Mouse (Mus musculus) urinary bladder, postnatal 14 days (tissue): ENCODE results near the gene Desi1.

Experiments
- DNase-seq: peaks from one replicate; pipeline ENCODE4 v3.0.0; 2021; ENCODE audit warnings: low spot score

Gene Desi1

DNA sequence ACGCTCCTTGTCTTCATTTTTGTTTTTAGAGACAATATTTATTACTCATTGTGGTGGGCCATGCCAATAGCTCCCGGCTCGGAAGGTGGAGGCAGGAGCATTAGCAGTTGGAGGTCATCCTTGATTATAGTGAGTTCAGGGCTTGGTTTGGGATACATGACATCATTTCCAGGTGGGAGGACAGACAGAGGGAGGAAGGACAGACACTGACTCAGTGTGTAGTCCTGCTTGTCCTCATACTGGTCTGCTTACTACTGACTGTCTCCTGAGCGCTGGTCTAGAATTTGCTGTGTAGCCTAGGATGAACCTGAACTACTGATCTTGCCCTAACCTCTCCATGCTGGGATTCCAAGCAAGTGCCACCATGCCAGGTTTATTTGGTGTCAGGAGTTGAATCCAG lies at the start of gene Desi1:
Gene Desi1, minus strand, starts transcription at position 101 of the 400 bp plus-strand sequence.
- no peak for DNase-seq

DNA sequence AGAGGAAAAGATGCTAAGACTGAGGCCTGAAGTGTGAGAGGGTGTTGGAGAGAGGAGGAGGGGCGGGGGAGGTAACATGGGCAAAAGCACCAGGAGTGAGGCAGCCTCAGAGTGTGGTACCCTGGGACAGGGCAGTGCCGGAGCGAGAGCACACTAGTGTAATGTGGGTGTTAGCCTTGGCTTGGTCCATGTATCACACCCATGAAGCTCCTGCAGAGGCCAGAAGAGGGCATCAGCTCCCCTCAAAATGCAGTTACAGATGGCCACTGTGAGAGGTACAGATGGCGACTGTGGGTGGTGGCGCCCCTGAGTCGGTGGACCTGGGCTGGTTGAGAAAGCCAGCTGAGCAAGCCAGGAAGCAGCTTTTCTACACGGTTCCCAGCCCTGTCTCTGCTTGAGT lies 47.5 kb upstream of the Desi1 start:
- no peak for DNase-seq

DNA sequence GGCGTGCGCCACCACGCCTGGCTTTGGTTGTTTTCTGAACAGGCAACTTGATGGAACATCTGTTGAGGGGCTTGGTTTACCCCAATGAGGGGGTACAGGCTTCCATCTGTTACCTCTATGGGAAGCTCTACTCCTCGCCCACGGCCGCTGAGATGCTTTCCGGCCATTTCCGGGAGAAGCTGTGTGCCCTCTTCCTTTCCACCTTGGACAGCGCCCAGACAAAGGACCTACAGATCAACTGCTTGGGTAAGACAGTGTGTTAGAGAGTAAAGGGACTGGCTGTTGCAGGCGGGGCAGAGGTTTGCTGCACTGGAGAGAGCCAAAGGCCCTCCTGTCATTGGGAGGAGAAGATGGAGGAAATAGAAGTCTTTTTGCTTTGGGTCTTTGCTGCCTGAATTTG lies 46.2 kb upstream of the Desi1 start:
- no peak for DNase-seq

DNA sequence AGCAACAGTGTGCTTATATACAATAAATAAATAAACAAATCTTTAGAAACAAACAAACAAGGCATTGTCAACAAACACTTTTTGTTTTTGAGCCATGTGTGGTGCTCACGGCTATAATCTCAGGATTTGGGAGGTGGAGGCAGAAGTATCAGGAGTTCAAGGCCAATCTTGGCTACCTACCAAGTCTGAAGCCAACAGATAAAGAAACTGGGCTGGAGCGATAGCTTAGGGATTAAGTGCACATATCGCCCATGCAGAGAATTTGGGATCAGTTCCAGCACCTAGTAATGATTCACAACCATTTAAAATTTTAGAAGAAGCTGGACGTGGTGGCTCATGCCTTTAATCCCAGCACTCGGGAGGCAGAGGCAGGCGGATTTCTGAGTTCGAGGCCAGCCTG lies 39.8 kb upstream of the Desi1 start:
- DNase-seq = no peak

DNA sequence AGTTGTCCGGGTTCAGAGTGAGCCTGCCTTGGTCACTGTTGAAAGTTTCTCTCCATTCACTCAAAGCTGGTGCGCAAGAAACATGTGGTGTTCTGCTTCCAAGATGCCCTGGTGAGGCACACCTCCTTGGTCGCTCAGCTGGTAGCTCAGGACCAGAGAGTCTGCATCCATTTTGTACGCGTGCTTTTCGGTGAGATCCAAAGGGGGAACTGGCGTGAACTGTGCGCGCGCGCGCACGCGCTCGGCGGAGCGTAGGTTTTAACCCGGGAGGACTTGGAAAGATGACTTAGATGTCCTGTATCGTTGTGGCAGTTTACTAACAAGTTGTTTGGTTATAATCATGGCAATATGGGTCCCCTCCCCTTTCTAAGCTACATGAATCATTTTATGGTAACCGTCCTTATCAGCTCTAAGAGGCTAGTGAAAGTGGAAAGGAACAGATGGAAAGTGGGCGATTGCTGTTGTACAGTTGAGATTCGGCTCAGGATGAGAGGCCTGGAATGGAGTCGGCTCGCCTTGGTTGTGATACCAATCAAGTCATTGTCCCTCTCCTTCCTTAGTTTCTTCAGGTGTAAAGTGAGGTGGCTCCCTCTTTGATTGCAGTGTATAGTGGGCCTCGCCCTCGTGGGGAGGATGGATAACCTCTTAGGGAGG lies 38.3 kb upstream of the Desi1 start:
- no peak for DNase-seq

DNA sequence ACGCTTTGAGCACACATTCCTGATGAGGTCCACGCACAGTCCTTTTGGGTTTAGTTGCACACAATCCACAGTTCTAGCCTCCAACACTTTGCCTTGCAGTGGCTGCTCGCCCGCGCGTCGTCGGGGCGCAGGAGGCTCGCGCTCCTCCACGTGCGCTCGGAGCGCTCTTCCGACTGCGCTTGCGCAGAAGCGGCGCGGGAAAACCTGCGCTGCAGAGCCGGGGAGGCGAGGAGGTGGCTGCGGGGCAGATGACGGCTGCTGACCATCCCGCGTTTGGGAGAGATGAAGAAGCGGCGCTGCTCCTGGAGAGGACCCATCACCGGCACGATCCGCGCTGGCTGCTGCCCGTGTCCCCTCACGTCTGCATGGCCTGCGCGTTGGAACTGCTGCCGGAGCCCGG lies 36.2 kb upstream of the Desi1 start, which contains the start of gene Mei1:
Gene Mei1, plus strand, starts transcription at position 99 of the 400 bp plus-strand sequence.
- DNase-seq = no peak

DNA sequence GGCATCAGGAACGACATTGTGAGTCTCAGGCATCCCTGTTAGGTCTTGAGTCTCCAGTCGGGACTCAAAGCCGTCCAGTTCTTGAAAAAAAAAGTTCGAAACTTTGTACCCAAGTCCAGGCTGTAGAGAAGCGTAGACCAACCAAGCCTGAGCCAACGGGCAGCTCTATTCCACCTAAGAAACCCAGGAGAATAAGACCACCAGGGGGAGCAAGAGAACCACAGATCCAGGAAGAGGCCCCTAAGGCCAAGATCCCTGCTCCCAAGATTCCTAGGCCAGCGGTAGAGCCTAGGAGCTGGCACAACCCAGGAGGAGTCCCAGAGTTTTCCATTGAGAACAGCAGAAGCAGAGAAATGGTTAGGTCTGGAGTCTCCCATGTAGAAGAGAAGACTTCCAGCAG lies 31.8 kb upstream of the Desi1 start:
- DNase-seq = peak; percentile 74

DNA sequence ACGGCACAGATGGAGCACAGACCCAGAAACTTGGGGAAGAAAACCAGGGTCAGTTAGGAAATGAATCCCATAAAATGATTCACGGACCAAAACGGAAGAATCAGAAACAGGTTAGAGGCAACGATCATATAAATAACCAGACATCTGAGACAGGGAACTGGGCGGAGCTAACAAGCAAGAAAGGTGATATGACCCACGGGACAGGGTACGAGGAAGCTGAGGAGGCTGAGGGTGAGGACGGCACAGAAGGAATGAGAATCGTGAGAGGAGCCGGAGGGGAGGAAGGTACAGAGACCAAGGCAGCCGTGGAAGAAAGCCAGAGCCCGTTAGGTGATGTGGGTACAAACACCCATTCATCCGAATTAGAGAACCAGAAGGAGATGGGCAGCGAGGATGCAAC lies 30.2 kb upstream of the Desi1 start:
- no peak for DNase-seq

DNA sequence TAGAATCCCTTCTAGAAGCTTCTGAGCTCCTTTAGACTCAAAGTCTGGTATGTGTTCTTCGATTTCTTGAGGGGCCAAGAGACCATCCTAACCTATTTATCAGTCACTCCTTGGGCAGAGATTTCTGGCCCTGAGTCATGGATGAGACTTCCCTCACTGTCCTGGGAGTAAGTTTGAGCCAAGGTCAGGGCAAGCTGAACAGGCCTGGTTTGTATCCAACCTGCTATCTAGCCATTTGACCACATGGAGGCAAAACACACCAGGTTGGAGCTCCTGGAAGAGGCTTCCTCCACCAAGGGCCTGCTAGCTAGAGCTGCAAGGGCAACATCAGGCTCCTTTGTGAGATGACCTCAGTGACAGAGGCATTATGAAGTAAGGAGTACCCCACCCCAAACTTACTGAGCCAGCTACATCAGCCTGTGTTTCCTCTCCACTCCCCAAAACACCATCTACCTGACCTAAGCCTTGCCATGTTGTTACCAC lies 25.1 kb upstream of the Desi1 start, which contains the start of gene 4930407I10Rik:
Gene 4930407I10Rik, plus strand, starts transcription at position 433 of the 483 bp plus-strand sequence.
- DNase-seq = no peak

DNA sequence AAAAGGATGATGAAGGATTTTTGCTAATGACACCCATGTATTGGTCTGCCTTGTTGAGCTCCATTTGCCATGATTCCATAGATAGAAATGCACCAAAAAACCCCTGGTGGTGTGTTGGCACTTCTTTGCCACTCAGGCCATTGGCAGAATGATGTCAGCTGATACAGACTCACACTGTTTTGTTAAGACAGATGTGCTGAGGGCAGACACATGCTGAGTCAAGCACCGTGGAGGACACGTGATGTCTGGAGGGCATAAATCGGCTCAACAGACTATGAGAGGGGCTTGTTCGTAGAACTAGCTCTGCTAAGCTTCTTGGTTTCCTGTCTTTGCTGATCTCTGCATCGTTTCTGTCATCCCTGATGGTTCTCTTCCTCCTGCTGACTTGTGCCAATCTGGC lies 18.9 kb upstream of the Desi1 start:
- no peak for DNase-seq

DNA sequence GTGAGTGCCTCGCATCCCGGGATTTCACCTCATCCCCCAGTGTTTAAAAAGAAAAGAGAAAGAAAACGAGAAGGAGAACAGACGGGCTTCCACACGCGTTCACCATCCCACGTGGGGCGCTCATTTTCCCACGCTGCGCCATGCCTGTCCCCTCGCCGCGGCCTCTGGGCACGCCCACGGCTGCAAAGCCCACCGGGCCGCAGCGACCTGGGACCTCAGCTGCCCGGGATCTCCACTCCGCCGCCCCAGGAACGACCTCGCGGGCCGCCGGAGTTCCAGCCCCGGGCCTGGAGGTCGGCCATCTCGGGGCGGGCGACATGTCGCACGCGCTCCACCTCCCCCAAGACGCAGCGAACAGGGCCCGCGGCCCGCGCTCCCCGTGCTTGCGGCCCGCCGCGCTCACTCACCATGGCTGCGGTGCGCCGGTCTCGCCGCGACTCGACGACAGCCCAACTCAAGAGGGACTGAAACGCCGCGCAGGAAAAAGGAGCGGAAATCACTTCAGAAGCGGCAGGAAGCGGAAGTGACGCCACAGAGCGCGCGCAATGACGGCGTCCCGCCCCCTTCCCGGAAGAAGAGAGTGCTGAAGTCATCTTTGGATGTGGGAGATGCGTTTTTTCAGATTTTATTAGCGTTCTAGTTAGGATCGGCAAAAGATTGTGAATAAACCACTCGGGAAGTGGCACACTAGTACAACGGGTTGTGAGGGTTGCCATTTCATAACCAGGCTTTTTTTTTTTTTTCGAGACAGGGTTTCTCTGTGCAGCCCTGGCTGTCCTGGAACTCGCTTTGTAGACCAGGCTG lies 13.6 kb upstream of the Desi1 start, which contains the start of gene Snu13:
Gene Snu13, minus strand, starts transcription at position 519 of the 804 bp plus-strand sequence.
- DNase-seq = peak; percentile 92

DNA sequence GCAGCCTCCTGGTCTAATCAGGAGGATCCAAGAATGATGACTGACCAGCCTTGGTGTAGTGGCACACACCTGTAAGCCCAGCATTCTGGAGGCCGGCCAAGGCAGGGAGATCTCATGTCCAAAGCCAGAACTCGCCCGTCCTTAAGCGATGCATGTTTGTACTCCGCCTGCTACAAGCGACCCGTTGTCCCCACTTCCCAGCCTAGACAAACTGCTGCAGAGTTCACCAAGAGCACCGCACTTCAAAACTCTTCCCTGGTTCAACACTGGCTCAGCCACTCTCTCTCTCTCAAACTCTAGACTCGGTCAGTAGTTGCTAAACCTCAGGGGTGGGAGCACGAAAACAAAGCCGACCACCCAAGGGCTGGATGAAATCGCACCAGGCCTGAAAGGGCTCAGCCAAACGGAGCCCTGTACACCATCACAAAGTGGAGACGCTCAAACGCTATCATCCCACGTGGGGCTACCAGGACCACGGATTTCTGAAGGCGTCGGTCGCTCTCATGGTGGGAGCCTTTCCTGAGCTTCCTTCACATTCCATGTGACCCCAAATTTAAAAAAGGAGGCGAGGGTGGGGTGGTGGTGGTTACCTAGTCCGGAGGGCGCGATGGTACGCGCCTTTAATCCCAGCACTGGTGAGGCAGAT lies 12.7 kb upstream of the Desi1 start:
- DNase-seq = peak; percentile 38

DNA sequence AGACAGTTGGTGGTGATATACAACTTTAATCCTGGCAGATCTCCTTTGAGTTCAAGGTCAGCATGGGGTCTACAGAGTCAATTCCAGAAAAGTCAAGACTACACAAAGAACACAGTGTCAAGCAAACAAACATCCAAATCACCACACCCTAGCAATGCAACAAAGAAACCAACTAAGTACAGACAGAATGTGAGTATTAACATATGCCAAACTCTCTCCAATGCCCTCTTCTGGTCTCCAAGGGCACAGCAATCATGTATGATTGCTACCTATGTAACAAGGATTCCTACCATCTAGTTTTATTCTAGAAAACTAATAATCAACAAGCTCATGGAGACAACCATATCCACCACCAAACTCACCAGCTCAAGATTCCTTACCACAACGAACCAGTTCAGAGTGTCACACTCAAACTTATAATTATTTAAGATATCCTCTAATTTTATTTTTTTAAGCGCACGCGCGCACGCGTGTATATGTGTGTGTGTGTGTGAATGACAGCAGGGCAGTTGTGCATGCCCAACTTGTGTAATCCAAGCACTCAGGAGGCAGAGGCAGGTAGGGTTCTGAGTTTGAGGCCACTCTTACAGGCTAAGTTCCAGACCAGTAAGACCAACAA lies 10.6 kb upstream of the Desi1 start:
- no peak for DNase-seq

DNA sequence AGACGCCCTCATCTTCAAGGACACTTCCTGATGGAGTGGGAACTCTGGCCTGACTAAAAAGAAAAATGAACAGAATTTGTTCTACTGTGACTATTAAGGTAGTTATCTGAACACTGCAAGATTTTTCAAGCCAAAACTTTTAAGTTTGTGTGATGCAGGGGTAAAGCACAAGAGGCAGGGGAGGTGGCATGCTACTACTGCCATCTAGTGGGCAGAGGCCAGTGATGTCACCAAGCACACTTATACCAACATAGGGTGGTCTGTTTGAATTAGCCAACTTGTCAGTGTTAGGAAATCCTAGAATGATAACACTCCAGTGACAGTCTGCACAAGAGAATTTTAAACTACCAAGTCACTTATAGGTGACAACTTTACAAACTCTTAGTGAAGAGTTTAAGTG lies 7.0 kb upstream of the Desi1 start:
- DNase-seq = peak; percentile 28

DNA sequence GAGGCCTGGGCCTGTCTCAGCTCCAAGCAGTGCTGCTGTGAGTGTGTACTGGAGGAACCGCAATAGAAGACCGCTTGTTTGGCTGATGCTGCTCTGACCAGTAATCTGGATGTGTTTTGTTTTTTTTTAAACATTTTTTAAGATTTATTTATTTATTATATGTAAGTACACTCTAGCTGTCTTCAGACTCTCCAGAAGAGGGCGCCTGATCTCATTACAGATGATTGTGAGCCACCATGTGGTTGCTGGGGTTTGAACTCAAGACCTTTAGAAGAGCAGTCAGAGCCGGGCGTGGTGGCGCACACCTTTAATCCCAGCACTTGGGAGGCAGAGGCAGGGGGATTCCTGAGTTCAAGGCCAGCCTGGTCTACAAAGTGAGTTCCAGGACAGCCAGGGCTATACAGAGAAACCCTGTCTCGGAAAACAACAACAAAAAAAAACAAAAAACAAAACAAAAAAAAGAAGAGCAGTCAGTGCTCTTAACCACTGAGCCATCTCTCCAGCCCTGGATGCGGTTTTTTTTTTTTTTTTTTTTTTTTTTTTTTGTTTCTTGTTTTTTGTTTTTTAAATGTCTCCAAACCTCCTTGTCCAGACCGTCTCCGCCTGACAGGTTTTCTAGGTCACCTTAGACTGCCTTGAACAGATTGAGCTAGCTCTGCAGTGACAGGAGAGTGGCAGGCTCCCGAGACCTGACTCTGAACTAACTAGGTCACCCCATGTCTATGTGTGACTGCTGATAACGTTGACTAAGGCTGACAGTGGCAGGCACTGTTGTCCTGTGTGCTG lies 2.4 kb upstream of the Desi1 start:
- DNase-seq = peak; percentile 16

DNA sequence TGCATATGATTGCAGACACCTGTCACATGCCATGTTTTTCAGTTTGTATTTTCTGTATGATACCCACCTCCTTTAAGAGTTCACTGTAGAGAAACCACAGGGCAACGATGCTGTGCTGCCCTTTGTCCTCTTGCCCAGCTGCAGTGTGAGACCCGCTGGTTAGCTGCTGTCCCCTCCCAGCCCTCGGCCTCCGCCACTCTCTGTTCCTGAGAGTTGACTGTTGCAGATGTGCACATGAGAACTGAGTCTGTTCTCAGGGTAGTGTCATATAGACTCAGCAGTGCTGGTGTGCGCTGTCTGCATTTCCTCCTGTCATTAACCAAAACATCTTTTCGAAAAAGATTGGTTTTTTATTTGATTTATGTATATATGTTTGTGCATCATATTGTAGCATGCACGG lies 1.3 kb downstream of the Desi1 start:
- no peak for DNase-seq

DNA sequence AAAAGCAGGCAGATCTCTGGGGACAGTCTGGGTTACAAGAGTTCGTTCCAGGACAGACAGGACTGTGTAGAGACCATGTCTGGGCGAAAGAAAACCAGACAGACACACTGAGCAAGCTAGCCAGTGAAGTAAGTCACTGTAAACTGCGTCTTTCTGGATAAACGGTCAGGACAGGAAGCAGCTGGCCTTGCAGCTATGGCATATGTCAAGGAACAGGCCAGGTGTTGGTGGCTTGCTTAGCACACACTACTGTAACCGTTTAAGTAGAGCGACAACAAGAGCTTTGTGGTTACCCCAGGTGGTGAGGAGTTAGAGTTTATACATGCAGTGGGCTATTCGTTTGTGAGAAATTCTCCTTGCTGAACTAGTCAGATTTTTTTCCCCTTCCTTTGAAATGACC lies 5.9 kb downstream of the Desi1 start:
- no peak for DNase-seq

DNA sequence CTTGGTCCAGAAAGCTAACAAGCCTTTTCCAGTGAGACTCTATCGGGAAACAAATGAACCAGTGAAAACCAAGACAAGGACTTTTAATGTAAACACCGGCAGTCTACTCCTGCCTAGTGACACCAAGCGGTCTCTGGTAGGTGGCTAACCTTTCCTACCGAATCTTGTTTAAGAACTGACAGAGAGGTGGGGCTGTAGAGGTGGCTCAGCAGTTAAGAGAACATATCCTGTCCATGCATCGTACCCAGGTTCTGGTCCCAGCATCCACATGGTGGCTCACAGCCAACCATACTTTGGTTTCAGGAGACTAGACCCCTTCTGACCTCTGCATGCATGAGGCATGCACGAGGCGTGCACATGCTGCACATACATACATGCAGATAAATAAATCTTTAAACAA lies 6.4 kb downstream of the Desi1 start:
- DNase-seq = no peak

DNA sequence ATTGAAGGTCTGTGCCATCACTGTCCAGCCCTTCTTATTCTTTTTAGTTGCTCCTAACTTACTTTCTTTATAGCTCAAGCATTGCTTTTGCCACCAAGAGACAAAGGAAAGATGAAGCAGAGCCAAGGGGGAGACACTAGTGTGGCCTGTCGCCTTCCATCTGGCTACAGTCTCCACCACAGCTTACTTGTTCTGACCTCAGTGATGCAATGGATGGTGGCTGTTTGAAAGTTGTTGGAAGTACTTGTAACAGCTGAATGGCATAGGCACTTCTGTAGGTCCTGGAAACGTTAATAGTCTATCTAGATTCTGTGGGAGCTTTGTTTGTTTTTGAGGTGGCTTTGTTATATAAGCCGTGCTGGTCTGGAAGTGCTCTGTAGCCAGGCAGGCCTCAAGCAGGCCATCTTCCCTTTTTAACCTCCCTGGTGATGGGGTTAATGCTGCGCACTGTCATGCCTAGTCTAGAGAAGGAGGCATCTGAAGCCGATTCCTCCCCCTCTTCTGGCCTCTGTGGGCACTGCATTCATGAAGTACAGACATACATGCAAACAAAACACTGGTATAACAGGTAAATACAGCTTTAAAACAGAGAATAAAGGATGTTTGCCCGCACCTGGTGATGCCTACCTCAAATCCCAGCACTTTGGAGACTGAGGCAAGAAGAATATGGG lies 9.6 kb downstream of the Desi1 start:
- DNase-seq = no peak

DNA sequence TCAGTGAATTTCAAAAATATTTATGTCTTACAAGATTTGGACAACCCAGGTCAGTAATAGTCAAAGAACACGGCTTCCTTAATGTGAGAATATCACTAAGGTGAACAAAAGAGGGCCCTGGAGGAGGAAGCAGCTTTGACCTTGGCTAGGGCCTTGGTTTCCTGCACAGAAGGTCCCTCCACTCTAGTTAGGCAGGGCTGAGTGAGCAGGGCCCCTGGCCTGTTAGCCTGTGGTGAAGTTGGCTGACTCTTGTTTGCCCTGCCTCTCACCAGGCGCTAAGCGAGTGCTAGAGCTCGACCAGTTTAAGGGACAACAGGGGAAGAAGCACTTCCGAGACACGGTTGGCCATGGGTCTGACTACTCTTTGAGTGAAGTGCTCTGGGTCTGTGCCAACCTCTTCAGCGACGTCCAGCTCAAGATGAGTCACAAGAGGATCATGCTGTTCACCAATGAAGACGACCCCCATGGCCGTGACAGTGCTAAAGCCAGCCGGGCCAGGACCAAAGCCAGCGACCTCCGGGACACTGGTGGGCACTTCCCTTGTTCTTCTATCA lies 11.1 kb downstream of the Desi1 start:
- no peak for DNase-seq

DNA sequence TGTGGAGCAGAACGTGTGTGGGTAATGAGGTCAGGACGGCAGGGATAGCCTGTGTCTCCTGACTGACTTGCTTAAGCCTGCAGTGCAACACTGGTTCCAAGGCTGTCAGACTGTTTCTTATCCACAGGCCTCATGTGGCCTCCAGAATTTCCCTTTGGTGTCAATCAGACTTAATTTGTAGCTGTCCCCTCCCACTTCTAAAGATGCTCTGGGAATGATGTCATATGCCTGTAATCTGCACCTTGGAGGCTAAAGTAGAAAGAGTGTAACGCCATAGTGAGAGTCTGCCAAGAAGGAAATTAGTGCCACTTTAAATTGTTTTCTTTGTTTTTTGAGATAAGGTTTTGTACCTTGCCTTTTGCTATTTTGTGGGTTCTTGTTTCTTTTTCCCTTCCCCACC lies 14.4 kb downstream of the Desi1 start:
- no peak for DNase-seq
